Mouse (Mus musculus) forebrain, embryonic 16.5 days (tissue): ENCODE measurements around the gene Clk1. TPM values are rescaled to one million over a fixed set of nuclear protein-coding genes. Genes with fewer than 3 reads are reported as not detected.

Experiments
- ATAC-seq: fragments of 200-750 bp; cut with Nextera tagmentation; 2 replicates; pipeline ENCODE4 v1.8.0; 2017; ENCODE audit warnings: mild to moderate bottlenecking, moderate library complexity
- H3K27ac ChIP-seq: fragments of 300-500 bp; sonication (generic); 2 replicates; pipeline ENCODE4 v1.5.1; 2014; ENCODE audit warnings: low read length, control low read depth
- H3K27me3 ChIP-seq: fragments of 300-500 bp; sonication (generic); replicated peaks from 2 replicates; pipeline ENCODE4 v1.6.1; 2014; ENCODE audit warnings: low read length; ENCODE audit not compliant: control insufficient read depth, insufficient read depth
- H3K36me3 ChIP-seq: fragments of 300-500 bp; sonication (generic); 2 replicates; pipeline ENCODE4 v1.6.1; 2014; ENCODE audit not compliant: control insufficient read depth, insufficient read depth
- H3K4me1 ChIP-seq: fragments of 300-500 bp; sonication (generic); replicated peaks from 2 replicates; pipeline ENCODE4 v1.6.1; 2014; ENCODE audit warnings: low read length; ENCODE audit not compliant: control insufficient read depth, insufficient read depth
- H3K4me2 ChIP-seq: fragments of 300-500 bp; sonication (generic); 2 replicates; pipeline ENCODE4 v1.6.1; 2014; ENCODE audit warnings: mild to moderate bottlenecking, low read length, control low read depth
- H3K4me3 ChIP-seq: fragments of 300-500 bp; sonication (generic); replicated peaks from 2 replicates; pipeline ENCODE4 v1.5.1; 2014; ENCODE audit warnings: mild to moderate bottlenecking, low read length, control low read depth
- H3K9ac ChIP-seq: fragments of 300-500 bp; sonication (generic); replicated peaks from 2 replicates; pipeline ENCODE4 v1.6.1; 2014; ENCODE audit warnings: low read depth, low read length, control low read depth
- H3K9me3 ChIP-seq: fragments of 300-500 bp; sonication (generic); 2 replicates; pipeline ENCODE4 v1.6.1; 2016; ENCODE audit warnings: low read length; ENCODE audit not compliant: control insufficient read depth
- WGBS: fragments of 180-500 bp; shearing (Covaris S2); extraction: QIAGEN DNeasy Blood & Tissue Kit; methylation state at CpG from one replicate; pipeline ENCODE4 v1.1.7; 2014; 5-methylcytosine and 5-hydroxymethylcytosine counted together
- polyA plus RNA-seq: library from polyadenylated mRNA; unstranded; fragments of >200 nt; fragmentation: Nextera tagmentation; extraction: Ambion mirVana; gene quantifications from 2 replicates; pipeline ENCODE4 v1.2.1, GENCODE M21; 2015

Gene Clk1
- polyA plus RNA-seq: 192 and 208 TPM in 2 replicates

GRCm38 (mm10) chr1:58423371-58424248 lies at the start of gene Clk1:
TSS of gene Clk1 (minus strand) at chr1:58424066.
- peaks cover 15% of the 10 kb centered on the region for H3K36me3 ChIP-seq
- ATAC-seq: peak; percentile 91
- no peaks in the 10 kb centered on the region for H3K27me3 ChIP-seq
- peak within 1 kb of the TSS; percentile 100 for H3K4me3 ChIP-seq
- peak within 1 kb of the TSS; percentile 75 for H3K4me2 ChIP-seq
- H3K9ac ChIP-seq: peak within 1 kb of the TSS; percentile 100
- peak within 1 kb of the TSS; percentile 99 for H3K27ac ChIP-seq
- under 1% methylated on average over 79 of the region's 79 CpGs for WGBS
- H3K9me3 ChIP-seq: no peaks in the 10 kb centered on the region
- H3K4me1 ChIP-seq: peaks cover 21% of the 10 kb centered on the region

- no peak for ATAC-seq
- H3K4me2 ChIP-seq: no peak overlapping the region
- no peak overlapping the region for H3K4me3 ChIP-seq
- no peak overlapping the region for H3K27ac ChIP-seq
- no peaks in the 10 kb centered on the region for H3K9me3 ChIP-seq
- H3K9ac ChIP-seq: no peak overlapping the region
- H3K27me3 ChIP-seq: no peaks in the 10 kb centered on the region
- peaks cover 28% of the 10 kb centered on the region for H3K36me3 ChIP-seq
- no peaks in the 10 kb centered on the region for H3K4me1 ChIP-seq
- WGBS: 85% methylated on average over 4 of the region's 4 CpGs
Observed at GRCm38 (mm10) chr1:58465561-58465960, 41.7 kb upstream of the Clk1 start.

DNA sequence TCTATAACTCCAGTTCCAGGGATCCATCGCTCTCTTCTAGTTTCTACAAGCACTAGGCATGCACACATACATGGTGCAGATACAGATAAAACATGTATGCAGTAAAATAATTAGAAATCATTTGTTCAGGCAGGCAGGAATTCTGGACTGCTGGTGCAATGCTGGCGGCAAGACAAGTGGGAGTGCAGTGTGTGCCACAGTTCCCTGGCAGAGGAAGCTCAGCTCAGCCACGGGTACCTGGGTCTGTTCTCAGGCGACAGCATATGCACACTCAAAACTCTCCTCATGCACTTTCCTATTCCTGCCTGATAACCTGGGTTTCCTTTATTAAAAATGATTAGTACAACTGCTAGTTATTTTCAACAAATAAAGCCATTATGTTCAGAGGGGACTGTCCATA lies 41.2 kb upstream of the Clk1 start:
- Histone ChIP-seq H3K9ac (no peak overlapping the region), H3K27me3 (no peaks in the 10 kb centered on the region), H3K4me2 (no peak overlapping the region), H3K9me3 (no peaks in the 10 kb centered on the region), H3K4me3 (no peak overlapping the region), H3K27ac (no peak overlapping the region), H3K36me3 (peaks cover 29% of the 10 kb centered on the region), H3K4me1 (no peaks in the 10 kb centered on the region)
- ATAC-seq: no peak
- 94% methylated on average over 4 of the region's 4 CpGs for WGBS

- peaks cover 28% of the 10 kb centered on the region for H3K36me3 ChIP-seq
- no peak overlapping the region for H3K9ac ChIP-seq
- H3K27me3 ChIP-seq: no peaks in the 10 kb centered on the region
- H3K4me2 ChIP-seq: no peak overlapping the region
- no peaks in the 10 kb centered on the region for H3K4me1 ChIP-seq
- ATAC-seq: no peak
- H3K4me3 ChIP-seq: no peak overlapping the region
- no peak overlapping the region for H3K27ac ChIP-seq
- 84% methylated on average over 2 of the region's 2 CpGs for WGBS
- no peaks in the 10 kb centered on the region for H3K9me3 ChIP-seq
Observed at GRCm38 (mm10) chr1:58463935-58464334, 40.1 kb upstream of the Clk1 start.

DNA sequence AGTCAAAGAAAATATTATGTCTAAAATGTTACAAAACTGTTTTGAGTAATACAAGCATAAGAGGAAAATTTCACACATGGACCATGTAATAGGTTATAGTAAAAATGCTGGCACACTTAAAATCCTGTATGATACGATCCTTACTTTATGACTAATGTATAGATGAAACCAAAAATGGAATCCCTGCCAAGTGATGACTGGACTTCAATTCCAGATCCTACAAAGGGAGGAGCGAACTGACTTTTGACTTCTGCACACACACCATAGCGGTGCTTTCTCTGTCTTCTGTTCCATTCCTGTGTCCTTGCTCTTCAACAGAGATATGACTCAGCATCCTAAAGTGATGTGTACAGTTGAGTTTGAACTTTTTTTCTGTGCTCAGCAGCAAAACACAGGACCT lies 36.7 kb upstream of the Clk1 start:
- no peak for ATAC-seq
- WGBS: 97% methylated on average over 3 of the region's 3 CpGs
- Histone ChIP-seq H3K4me1 (no peaks in the 10 kb centered on the region), H3K36me3 (peaks cover 37% of the 10 kb centered on the region), H3K9me3 (no peaks in the 10 kb centered on the region), H3K27ac (no peak overlapping the region), H3K27me3 (no peaks in the 10 kb centered on the region), H3K4me3 (no peak overlapping the region), H3K4me2 (no peak overlapping the region), H3K9ac (no peak overlapping the region)

- H3K4me1 ChIP-seq: no peaks in the 10 kb centered on the region
- no peaks in the 10 kb centered on the region for H3K27me3 ChIP-seq
- H3K9ac ChIP-seq: no peak overlapping the region
- H3K9me3 ChIP-seq: no peaks in the 10 kb centered on the region
- H3K4me2 ChIP-seq: no peak overlapping the region
- peaks cover 43% of the 10 kb centered on the region for H3K36me3 ChIP-seq
- 59% methylated on average over 2 of the region's 2 CpGs for WGBS
- H3K4me3 ChIP-seq: no peak overlapping the region
- no peak for ATAC-seq
- no peak overlapping the region for H3K27ac ChIP-seq
Observed at GRCm38 (mm10) chr1:58458867-58459266, 35.0 kb upstream of the Clk1 start.

GRCm38 (mm10) chr1:58458175-58458574 lies 34.3 kb upstream of the Clk1 start:
- no peak for ATAC-seq
- peaks cover 43% of the 10 kb centered on the region for H3K36me3 ChIP-seq
- WGBS: 91% methylated on average over 5 of the region's 5 CpGs

DNA sequence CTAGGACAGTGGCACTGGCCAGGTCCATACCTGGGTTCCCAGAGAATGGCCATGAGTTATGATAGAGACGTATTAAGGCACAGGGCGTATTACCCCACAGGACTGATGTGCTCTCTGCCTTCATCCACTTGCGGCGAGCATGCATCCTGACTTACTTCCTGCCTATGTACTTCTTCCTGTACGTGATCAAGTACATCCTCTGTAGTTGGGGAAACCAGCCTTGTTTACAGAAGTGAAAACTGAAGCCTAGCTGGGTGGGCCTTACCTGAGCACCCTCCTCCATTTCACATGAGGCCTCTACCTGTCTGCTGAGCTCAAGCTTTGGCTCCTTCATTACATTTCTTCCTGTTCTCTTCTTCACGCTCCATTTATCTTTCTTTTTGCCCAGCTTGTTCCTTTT lies 30.4 kb upstream of the Clk1 start:
- Histone ChIP-seq H3K9ac (no peak overlapping the region), H3K4me3 (no peak overlapping the region), H3K9me3 (no peaks in the 10 kb centered on the region), H3K4me2 (no peak overlapping the region), H3K4me1 (no peaks in the 10 kb centered on the region), H3K27me3 (no peaks in the 10 kb centered on the region), H3K27ac (no peak overlapping the region), H3K36me3 (peaks cover 29% of the 10 kb centered on the region)
- no peak for ATAC-seq
- 93% methylated on average over 6 of the region's 6 CpGs for WGBS

More at GRCm38 (mm10) chr1:58458175-58458574, 34.3 kb upstream of the Clk1 start:
- H3K27ac ChIP-seq: no peak overlapping the region
- H3K9me3 ChIP-seq: no peaks in the 10 kb centered on the region
- H3K27me3 ChIP-seq: no peaks in the 10 kb centered on the region
- H3K9ac ChIP-seq: no peak overlapping the region
- H3K4me3 ChIP-seq: no peak overlapping the region
- no peak overlapping the region for H3K4me2 ChIP-seq
- no peaks in the 10 kb centered on the region for H3K4me1 ChIP-seq

DNA sequence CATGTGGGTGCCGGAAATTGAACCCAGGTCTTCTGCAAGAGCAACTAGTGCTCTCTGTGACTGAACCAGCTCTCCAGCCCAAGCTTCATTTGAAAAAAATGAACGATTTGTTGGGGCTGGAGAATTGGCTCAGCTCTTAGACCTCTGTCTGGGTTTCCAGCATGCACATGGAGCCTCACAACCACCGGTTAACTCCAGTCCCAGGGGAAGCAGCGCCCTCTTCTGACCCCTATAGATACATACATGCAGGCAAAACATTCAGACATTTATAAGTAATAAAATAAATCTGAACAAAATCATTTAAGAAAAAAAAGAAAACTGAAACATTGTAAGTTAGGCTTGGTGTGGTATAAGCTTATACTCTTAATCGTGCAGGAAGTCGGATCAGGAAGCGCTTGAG lies 24.5 kb upstream of the Clk1 start:
- Histone ChIP-seq H3K9me3 (no peaks in the 10 kb centered on the region), H3K27me3 (no peaks in the 10 kb centered on the region), H3K4me1 (peaks cover 18% of the 10 kb centered on the region), H3K9ac (no peak overlapping the region), H3K4me2 (no peak overlapping the region), H3K4me3 (no peak overlapping the region), H3K27ac (no peak overlapping the region), H3K36me3 (peaks cover 10% of the 10 kb centered on the region)
- WGBS: 93% methylated on average over 7 of the region's 7 CpGs
- ATAC-seq: no peak
